Mouse (Mus musculus) erythroblast, embryonic 14.5 days (primary cell): ENCODE measurements around the gene Rad51b.

Experiments
- GATA1 ChIP-seq: IDR thresholded peaks from 2 replicates; pipeline ENCODE4 v1.6.1; 2012; ENCODE audit warnings: low read length, inconsistent platforms, mixed read lengths
- TAL1 ChIP-seq: IDR thresholded peaks from 3 replicates; pipeline ENCODE4 v1.6.1; 2012; ENCODE audit warnings: low read length, inconsistent platforms, mixed read lengths

- no peak for TF ChIP-seq GATA1
- TF ChIP-seq TAL1 = no peak
These were observed 49.2 kb downstream of the Rad51b start for GRCm38 (mm10) chr12:79346198-79346733.
